Mouse (Mus musculus): ENCODE measurements around the gene Zdhhc6. TPM values are rescaled to one million over a fixed set of nuclear protein-coding genes. Genes with fewer than 3 reads are reported as not detected.

Gene Zdhhc6
- polyA plus RNA-seq, 1 experiment from 2014 or later, result 106 TPM

- no peak overlapping the region for H3K4me2 ChIP-seq (ENCODE audit: low read depth, low read length)
- no peak overlapping the region for H3K9ac ChIP-seq (replicated peaks; ENCODE audit: low read length)
- WGBS, result 93% methylated on average over 10 of the region's 10 CpGs
- DNase-seq (ENCODE audit: low spot score), result no peak
- no peaks in the 10 kb centered on the region for H3K9me3 ChIP-seq (replicated peaks; ENCODE audit: control insufficient read depth, low read length)
- ATAC-seq (replicated peaks; ENCODE audit: insufficient number of reproducible peaks, low FRiP score, low TSS enrichment, low read depth), result no peak
- no peaks in the 10 kb centered on the region for H3K36me3 ChIP-seq (replicated peaks; ENCODE audit: control insufficient read depth, insufficient read depth, low read depth, low read length)
- no peak overlapping the region for H3K27ac ChIP-seq (replicated peaks; ENCODE audit: low read depth, low read length)
- H3K27me3 ChIP-seq (ENCODE audit: control insufficient read depth, insufficient read depth, low read length), result no peaks in the 10 kb centered on the region
- no peaks in the 10 kb centered on the region for H3K4me1 ChIP-seq (ENCODE audit: control insufficient read depth, insufficient read depth, low read length)
- H3K4me3 ChIP-seq (ENCODE audit: low read depth, low read length), result no peak overlapping the region
Observed at GRCm38 (mm10) chr19:55337664-55338063, 21.8 kb upstream of the Zdhhc6 start.

DNA sequence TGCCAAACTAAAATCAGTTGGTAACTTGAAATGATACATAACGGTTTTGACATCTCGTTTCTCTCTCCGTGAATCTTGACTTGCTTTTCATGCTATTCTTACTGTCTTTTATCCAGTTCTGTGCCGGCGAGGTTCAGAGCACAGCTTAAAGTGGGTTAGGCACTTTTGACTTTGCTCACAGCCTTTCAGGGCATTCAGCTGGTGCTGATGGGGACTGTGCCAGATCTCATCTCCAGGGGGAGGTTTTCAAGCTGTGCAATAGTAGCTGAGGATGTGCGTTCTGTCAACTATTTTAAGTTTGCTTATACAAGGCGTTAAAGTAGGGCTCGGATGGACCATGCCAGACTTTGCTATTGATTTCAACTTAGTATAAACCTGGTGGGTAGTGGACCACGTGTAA is 21.2 kb upstream of the Zdhhc6 start:
- no peaks in the 10 kb centered on the region for H3K36me3 ChIP-seq (replicated peaks; ENCODE audit: control insufficient read depth, insufficient read depth, low read depth, low read length)
- no peak overlapping the region for H3K4me2 ChIP-seq (ENCODE audit: low read depth, low read length)
- no peak overlapping the region for H3K4me3 ChIP-seq (ENCODE audit: low read depth, low read length)
- no peaks in the 10 kb centered on the region for H3K27me3 ChIP-seq (ENCODE audit: control insufficient read depth, insufficient read depth, low read length)
- no peak overlapping the region for H3K27ac ChIP-seq (replicated peaks; ENCODE audit: low read depth, low read length)
- H3K4me1 ChIP-seq (ENCODE audit: control insufficient read depth, insufficient read depth, low read length), result no peaks in the 10 kb centered on the region
- no peak for DNase-seq (ENCODE audit: low spot score)
- 81% methylated on average over 9 of the region's 9 CpGs for WGBS
- H3K9ac ChIP-seq (replicated peaks; ENCODE audit: low read length), result no peak overlapping the region
- no peaks in the 10 kb centered on the region for H3K9me3 ChIP-seq (replicated peaks; ENCODE audit: control insufficient read depth, low read length)
- no peak for ATAC-seq (replicated peaks; ENCODE audit: insufficient number of reproducible peaks, low FRiP score, low TSS enrichment, low read depth)

GRCm38 (mm10) chr19:55336441-55336840 is 20.6 kb upstream of the Zdhhc6 start:
- H3K9me3 ChIP-seq (replicated peaks; ENCODE audit: control insufficient read depth, low read length), result no peaks in the 10 kb centered on the region
- no peak overlapping the region for H3K4me2 ChIP-seq (ENCODE audit: low read depth, low read length)
- 89% methylated on average over 12 of the region's 12 CpGs for WGBS
- no peak overlapping the region for H3K4me3 ChIP-seq (ENCODE audit: low read depth, low read length)
- H3K27ac ChIP-seq (replicated peaks; ENCODE audit: low read depth, low read length), result no peak overlapping the region
- no peak overlapping the region for H3K9ac ChIP-seq (replicated peaks; ENCODE audit: low read length)
- DNase-seq (ENCODE audit: low spot score) (no peak), ATAC-seq (replicated peaks; ENCODE audit: insufficient number of reproducible peaks, low FRiP score, low TSS enrichment, low read depth) (no peak)
- H3K4me1 ChIP-seq (ENCODE audit: control insufficient read depth, insufficient read depth, low read length), result no peaks in the 10 kb centered on the region
- no peaks in the 10 kb centered on the region for H3K27me3 ChIP-seq (ENCODE audit: control insufficient read depth, insufficient read depth, low read length)
- no peaks in the 10 kb centered on the region for H3K36me3 ChIP-seq (replicated peaks; ENCODE audit: control insufficient read depth, insufficient read depth, low read depth, low read length)

DNA sequence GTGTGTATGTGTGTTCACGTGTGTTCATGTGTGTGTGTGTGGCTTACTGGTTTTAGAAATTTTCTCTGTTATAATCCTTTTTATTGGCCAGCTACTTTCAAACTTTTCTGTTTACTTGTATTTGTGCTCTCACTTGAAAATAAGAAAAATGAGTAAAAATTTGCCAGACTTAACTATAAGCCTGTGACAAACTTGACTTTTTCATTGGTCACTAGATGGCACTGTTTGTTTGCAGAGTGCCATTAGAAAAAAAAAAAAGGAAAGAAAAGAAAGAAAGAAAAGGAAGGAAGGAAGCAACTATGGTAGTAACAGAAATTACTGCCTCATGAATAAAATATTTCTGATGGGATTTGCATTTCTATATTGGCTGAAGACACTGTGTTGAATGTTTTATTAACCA is 20.0 kb upstream of the Zdhhc6 start:
- H3K4me1 ChIP-seq (ENCODE audit: control insufficient read depth, insufficient read depth, low read length), result no peaks in the 10 kb centered on the region
- no peaks in the 10 kb centered on the region for H3K27me3 ChIP-seq (ENCODE audit: control insufficient read depth, insufficient read depth, low read length)
- WGBS, result 83% methylated on average over 1 of the region's 1 CpGs
- no peak overlapping the region for H3K9ac ChIP-seq (replicated peaks; ENCODE audit: low read length)
- H3K36me3 ChIP-seq (replicated peaks; ENCODE audit: control insufficient read depth, insufficient read depth, low read depth, low read length), result no peaks in the 10 kb centered on the region
- no peak overlapping the region for H3K4me2 ChIP-seq (ENCODE audit: low read depth, low read length)
- no peak overlapping the region for H3K27ac ChIP-seq (replicated peaks; ENCODE audit: low read depth, low read length)
- H3K9me3 ChIP-seq (replicated peaks; ENCODE audit: control insufficient read depth, low read length), result no peaks in the 10 kb centered on the region
- no peak for ATAC-seq (replicated peaks; ENCODE audit: insufficient number of reproducible peaks, low FRiP score, low TSS enrichment, low read depth)
- DNase-seq (ENCODE audit: low spot score), result peak; percentile 65
- no peak overlapping the region for H3K4me3 ChIP-seq (ENCODE audit: low read depth, low read length)

- H3K9me3 ChIP-seq (replicated peaks; ENCODE audit: control insufficient read depth, low read length), result no peaks in the 10 kb centered on the region
- no peaks in the 10 kb centered on the region for H3K27me3 ChIP-seq (ENCODE audit: control insufficient read depth, insufficient read depth, low read length)
- ATAC-seq (replicated peaks; ENCODE audit: insufficient number of reproducible peaks, low FRiP score, low TSS enrichment, low read depth) (peak; percentile 59), DNase-seq (ENCODE audit: low spot score) (peak; percentile 83)
- H3K9ac ChIP-seq (replicated peaks; ENCODE audit: low read length), result no peak overlapping the region
- no peak overlapping the region for H3K4me2 ChIP-seq (ENCODE audit: low read depth, low read length)
- H3K27ac ChIP-seq (replicated peaks; ENCODE audit: low read depth, low read length), result no peak overlapping the region
- H3K4me3 ChIP-seq (ENCODE audit: low read depth, low read length), result no peak overlapping the region
- no peaks in the 10 kb centered on the region for H3K4me1 ChIP-seq (ENCODE audit: control insufficient read depth, insufficient read depth, low read length)
- WGBS, result 89% methylated on average over 8 of the region's 8 CpGs
- H3K36me3 ChIP-seq (replicated peaks; ENCODE audit: control insufficient read depth, insufficient read depth, low read depth, low read length), result no peaks in the 10 kb centered on the region
Observed at GRCm38 (mm10) chr19:55332641-55333268, 16.9 kb upstream of the Zdhhc6 start.

- no peaks in the 10 kb centered on the region for H3K4me1 ChIP-seq (ENCODE audit: control insufficient read depth, insufficient read depth, low read length)
- DNase-seq (ENCODE audit: low spot score), result no peak
- no peak overlapping the region for H3K9ac ChIP-seq (replicated peaks; ENCODE audit: low read length)
- no peaks in the 10 kb centered on the region for H3K27me3 ChIP-seq (ENCODE audit: control insufficient read depth, insufficient read depth, low read length)
- H3K27ac ChIP-seq (replicated peaks; ENCODE audit: low read depth, low read length), result no peak overlapping the region
- H3K36me3 ChIP-seq (replicated peaks; ENCODE audit: control insufficient read depth, insufficient read depth, low read depth, low read length), result no peaks in the 10 kb centered on the region
- H3K4me2 ChIP-seq (ENCODE audit: low read depth, low read length), result no peak overlapping the region
- H3K4me3 ChIP-seq (ENCODE audit: low read depth, low read length), result no peak overlapping the region
- WGBS, result 87% methylated on average over 5 of the region's 5 CpGs
- ATAC-seq (replicated peaks; ENCODE audit: insufficient number of reproducible peaks, low FRiP score, low TSS enrichment, low read depth), result no peak
- no peaks in the 10 kb centered on the region for H3K9me3 ChIP-seq (replicated peaks; ENCODE audit: control insufficient read depth, low read length)
Observed at GRCm38 (mm10) chr19:55331776-55332175, 15.9 kb upstream of the Zdhhc6 start.

DNA sequence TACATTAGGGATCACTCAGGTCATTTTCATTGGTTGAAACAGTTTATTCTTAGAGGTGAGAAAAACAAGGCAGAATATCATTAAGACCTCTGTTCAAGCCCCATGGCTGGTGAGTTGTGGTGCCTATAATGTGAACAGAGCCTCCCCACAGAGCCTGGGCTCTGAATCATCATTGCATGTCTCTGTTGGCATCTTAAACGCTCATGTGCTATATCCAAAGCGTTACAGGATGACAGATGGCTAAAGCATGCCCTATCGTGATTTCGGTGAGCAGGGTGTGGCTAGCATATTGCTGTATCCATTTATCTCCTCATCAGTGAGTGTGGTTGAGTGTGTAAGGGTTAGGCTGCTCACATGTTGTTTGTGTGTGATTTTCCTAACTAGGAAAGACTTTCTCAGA is 11.7 kb upstream of the Zdhhc6 start:
- no peak overlapping the region for H3K4me3 ChIP-seq (ENCODE audit: low read depth, low read length)
- DNase-seq (ENCODE audit: low spot score) (no peak), ATAC-seq (replicated peaks; ENCODE audit: insufficient number of reproducible peaks, low FRiP score, low TSS enrichment, low read depth) (no peak)
- no peak overlapping the region for H3K4me2 ChIP-seq (ENCODE audit: low read depth, low read length)
- H3K9me3 ChIP-seq (replicated peaks; ENCODE audit: control insufficient read depth, low read length), result no peaks in the 10 kb centered on the region
- H3K36me3 ChIP-seq (replicated peaks; ENCODE audit: control insufficient read depth, insufficient read depth, low read depth, low read length), result no peaks in the 10 kb centered on the region
- H3K9ac ChIP-seq (replicated peaks; ENCODE audit: low read length), result no peak overlapping the region
- 91% methylated on average over 4 of the region's 4 CpGs for WGBS
- no peaks in the 10 kb centered on the region for H3K27me3 ChIP-seq (ENCODE audit: control insufficient read depth, insufficient read depth, low read length)
- H3K27ac ChIP-seq (replicated peaks; ENCODE audit: low read depth, low read length), result no peak overlapping the region
- H3K4me1 ChIP-seq (ENCODE audit: control insufficient read depth, insufficient read depth, low read length), result no peaks in the 10 kb centered on the region

- no peaks in the 10 kb centered on the region for H3K9me3 ChIP-seq (replicated peaks; ENCODE audit: control insufficient read depth, low read length)
- WGBS, result 95% methylated on average over 8 of the region's 8 CpGs
Observed at GRCm38 (mm10) chr19:55322604-55323003, 6.8 kb upstream of the Zdhhc6 start.

More at GRCm38 (mm10) chr19:55322604-55323003, 6.8 kb upstream of the Zdhhc6 start:
- Histone ChIP-seq H3K36me3 (replicated peaks; ENCODE audit: control insufficient read depth, insufficient read depth, low read depth, low read length) (no peaks in the 10 kb centered on the region), H3K27ac (replicated peaks; ENCODE audit: low read depth, low read length) (no peak overlapping the region), H3K27me3 (ENCODE audit: control insufficient read depth, insufficient read depth, low read length) (no peaks in the 10 kb centered on the region), H3K4me3 (ENCODE audit: low read depth, low read length) (no peak overlapping the region), H3K4me2 (ENCODE audit: low read depth, low read length) (no peak overlapping the region), H3K4me1 (ENCODE audit: control insufficient read depth, insufficient read depth, low read length) (no peaks in the 10 kb centered on the region), H3K9ac (replicated peaks; ENCODE audit: low read length) (no peak overlapping the region)
- no peak for ATAC-seq (replicated peaks; ENCODE audit: insufficient number of reproducible peaks, low FRiP score, low TSS enrichment, low read depth)
- DNase-seq (ENCODE audit: low spot score), result no peak
